Mouse (Mus musculus) embryonic facial prominence, embryonic 10.5 days (tissue): ENCODE results near the gene Cfl2. TPM values are rescaled to one million over a fixed set of nuclear protein-coding genes. Genes with fewer than 3 reads are reported as not detected.
"Not testable (repeated sequence)": the region's sequence is repeated elsewhere in the genome, so short reads cannot be mapped to it uniquely, and the experiment has no call there.

Experiments
- DNase-seq: peaks from one replicate; pipeline ENCODE4 v3.0.0-alpha.2; 2017; ENCODE audit warnings: low spot score
- H3K27ac ChIP-seq: fragments of 300-500 bp; sonication (generic); replicated peaks from 2 replicates; pipeline ENCODE4 v1.5.1; 2016; ENCODE audit warnings: mild to moderate bottlenecking
- H3K27me3 ChIP-seq: fragments of 300-500 bp; sonication (generic); replicated peaks from 2 replicates; pipeline ENCODE4 v1.6.1; 2016; ENCODE audit warnings: low read depth, mild to moderate bottlenecking; ENCODE audit not compliant: poor library complexity, severe bottlenecking
- H3K36me3 ChIP-seq: fragments of 300-500 bp; sonication (generic); replicated peaks from 2 replicates; pipeline ENCODE4 v1.6.1; 2016; ENCODE audit warnings: mild to moderate bottlenecking, moderate library complexity
- H3K4me1 ChIP-seq: fragments of 300-500 bp; sonication (generic); 2 replicates; pipeline ENCODE4 v1.6.1; 2016
- H3K4me3 ChIP-seq: fragments of 300-500 bp; sonication (generic); 2 replicates; pipeline ENCODE4 v1.5.1; 2016; ENCODE audit warnings: mild to moderate bottlenecking, moderate library complexity
- H3K9me3 ChIP-seq: fragments of 300-500 bp; sonication (generic); 2 replicates; pipeline ENCODE4 v1.6.1; 2016; ENCODE audit warnings: mild to moderate bottlenecking
- WGBS: fragments of 180-500 bp; shearing (Covaris S2); methylation state at CpG from one replicate; pipeline ENCODE4 v1.1.7; 2016; 5-methylcytosine and 5-hydroxymethylcytosine counted together
- polyA plus RNA-seq: library from polyadenylated mRNA; unstranded; fragments of >200 nt; fragmentation: Nextera tagmentation; extraction: Ambion mirVana; gene quantifications from 2 replicates; pipeline ENCODE4 v1.2.1, GENCODE M21; 2016

Gene Cfl2
- polyA plus RNA-seq = 159 and 165 TPM in 2 replicates

DNA sequence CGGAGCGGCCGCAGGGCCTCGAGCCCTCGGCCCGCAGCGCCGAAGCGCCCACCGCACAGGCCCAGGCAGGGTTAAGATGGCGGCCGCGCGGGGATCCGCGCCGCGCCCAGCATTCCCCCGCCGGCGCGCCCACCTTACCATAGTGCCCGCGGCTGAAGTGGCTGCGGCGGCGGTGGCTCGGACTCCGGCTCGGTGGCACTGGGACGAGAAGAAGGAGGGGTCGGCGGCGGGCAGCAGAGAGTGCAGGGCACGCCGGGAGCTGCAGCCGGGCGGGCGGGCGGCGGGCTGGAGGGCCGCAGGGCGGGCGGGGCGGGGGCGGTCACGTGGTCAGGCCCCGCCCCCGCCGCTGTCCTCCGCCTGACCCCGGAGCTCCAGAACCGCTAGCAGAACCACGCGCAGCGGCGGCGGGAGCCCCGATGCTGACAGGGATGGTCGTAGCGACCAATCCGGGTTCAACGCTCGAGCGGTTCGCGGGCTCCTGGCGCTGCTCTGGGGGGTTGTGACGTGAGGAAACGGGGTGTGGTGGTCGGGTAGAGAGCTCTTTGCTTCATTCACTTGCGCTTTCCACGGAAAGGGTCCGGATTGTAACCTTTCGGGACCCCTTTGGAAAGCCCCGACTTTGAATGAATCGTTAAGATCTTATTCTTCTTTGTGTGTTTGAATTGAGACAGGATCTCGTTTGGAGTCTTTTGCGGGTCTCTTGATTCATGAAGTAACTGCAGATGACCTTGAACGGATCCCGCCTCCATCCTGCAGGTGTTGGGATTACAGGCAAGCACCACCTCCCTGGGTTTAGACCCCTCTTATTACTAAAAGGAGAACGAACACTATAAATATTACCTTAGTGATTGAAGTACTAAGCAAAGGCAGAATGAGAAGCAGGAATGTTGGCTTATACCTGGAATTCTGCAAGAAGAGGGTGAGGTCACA lies at the start of gene Cfl2:
Cfl2 (minus strand) TSS at position 272 of the 930 bp plus-strand sequence.
- peak within 1 kb of the TSS; percentile 99 for H3K27ac ChIP-seq
- DNase-seq = peak; percentile 91
- H3K27me3 ChIP-seq = no peaks in the 10 kb centered on the region
- H3K36me3 ChIP-seq = peaks cover 32% of the 10 kb centered on the region
- WGBS = under 1% methylated on average over 80 of the region's 82 CpGs
- H3K4me1 ChIP-seq = peaks cover 19% of the 10 kb centered on the region
- H3K9me3 ChIP-seq = no peaks in the 10 kb centered on the region
- H3K4me3 ChIP-seq = peak within 1 kb of the TSS; percentile 96

DNA sequence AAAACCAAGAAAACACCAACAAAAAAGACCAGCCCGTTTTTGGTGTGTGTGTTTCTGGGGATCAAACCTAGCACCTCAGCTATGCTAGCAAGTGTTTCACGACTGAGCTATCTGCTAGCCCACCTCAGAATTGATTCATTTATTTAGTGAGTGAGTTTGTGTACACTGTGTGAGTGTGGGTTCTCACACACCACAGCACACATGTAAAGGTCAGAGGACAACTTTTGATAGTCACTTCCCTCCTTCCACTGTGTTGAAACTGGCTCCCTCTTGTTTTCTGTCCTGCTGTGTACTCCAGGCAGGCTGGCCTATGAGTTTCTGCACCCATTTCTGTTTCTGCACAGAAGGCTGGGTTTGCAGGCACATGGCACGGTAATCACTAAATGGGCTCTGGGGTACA lies 47.7 kb upstream of the Cfl2 start:
- H3K36me3 ChIP-seq = peaks cover 97% of the 10 kb centered on the region
- H3K4me1 ChIP-seq = no peaks in the 10 kb centered on the region
- H3K27ac ChIP-seq = no peak overlapping the region
- H3K27me3 ChIP-seq = no peaks in the 10 kb centered on the region
- WGBS = 86% methylated on average over 3 of the region's 3 CpGs
- H3K4me3 ChIP-seq = no peak overlapping the region
- H3K9me3 ChIP-seq = no peaks in the 10 kb centered on the region
- no peak for DNase-seq

GRCm38 (mm10) chr12:54892559-54892958 lies 29.9 kb upstream of the Cfl2 start:
- H3K4me3 ChIP-seq, H3K4me1 ChIP-seq, H3K27ac ChIP-seq, DNase-seq, H3K9me3 ChIP-seq, H3K27me3 ChIP-seq: not testable (repeated sequence)
- WGBS = 74% methylated on average over 2 of the region's 2 CpGs
- H3K36me3 ChIP-seq = peaks cover 50% of the 10 kb centered on the region

DNA sequence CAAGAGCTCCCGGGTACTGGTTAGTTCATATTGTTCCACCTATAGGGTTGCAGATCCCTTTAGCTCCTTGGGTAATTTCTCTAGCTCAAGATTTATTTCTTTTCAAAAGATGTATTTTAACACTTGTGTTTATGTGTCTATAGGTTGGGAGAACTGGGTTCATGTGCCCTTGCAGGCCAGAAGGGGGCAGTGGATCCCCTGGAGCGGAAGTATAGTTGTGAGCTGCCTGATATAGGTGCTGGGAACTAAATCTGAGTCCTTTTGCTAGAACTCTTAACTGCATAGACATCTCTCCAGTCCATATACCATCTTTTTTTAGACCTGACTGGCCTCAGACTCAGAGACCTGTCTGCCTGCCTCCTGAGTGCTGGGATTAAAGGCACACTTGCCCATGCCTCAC lies 27.7 kb upstream of the Cfl2 start:
- no peak for DNase-seq
- 98% methylated on average over 2 of the region's 2 CpGs for WGBS
- Histone ChIP-seq H3K27ac (no peak overlapping the region), H3K4me3 (no peak overlapping the region), H3K36me3 (peaks cover 31% of the 10 kb centered on the region), H3K4me1 (no peaks in the 10 kb centered on the region), H3K9me3 (no peaks in the 10 kb centered on the region), H3K27me3 (no peaks in the 10 kb centered on the region)

DNA sequence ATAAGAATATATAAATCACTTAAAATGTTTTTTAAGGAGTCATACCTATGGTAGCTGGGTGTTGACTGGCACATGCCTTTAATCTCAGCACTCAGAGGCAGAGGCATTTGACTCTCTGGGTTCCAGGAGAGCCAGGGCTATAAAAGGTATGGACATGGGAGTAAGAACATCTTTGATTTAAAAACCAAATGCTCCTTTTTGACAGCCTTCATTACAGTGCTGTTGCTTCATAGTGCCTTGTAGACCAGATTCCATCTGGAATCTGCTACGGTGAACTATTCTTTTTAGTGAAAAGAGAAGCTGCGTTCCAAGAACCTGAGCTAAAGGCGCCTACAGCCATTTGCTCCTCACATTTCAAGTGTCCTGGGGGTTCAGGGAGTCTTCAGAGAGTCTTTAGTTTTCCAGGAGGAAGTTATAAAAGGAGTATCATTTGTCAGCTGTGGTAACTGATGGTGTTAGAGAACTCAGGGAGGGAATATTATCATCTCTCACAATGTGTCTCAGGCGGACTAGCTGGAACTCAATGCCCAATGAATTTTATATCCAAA lies 25.0 kb upstream of the Cfl2 start:
- Histone ChIP-seq H3K27me3 (no peaks in the 10 kb centered on the region), H3K27ac (no peak overlapping the region), H3K4me1 (no peaks in the 10 kb centered on the region), H3K9me3 (no peaks in the 10 kb centered on the region), H3K4me3 (no peak overlapping the region), H3K36me3 (peaks cover 15% of the 10 kb centered on the region)
- DNase-seq = no peak
- WGBS = 84% methylated on average over 4 of the region's 4 CpGs

DNA sequence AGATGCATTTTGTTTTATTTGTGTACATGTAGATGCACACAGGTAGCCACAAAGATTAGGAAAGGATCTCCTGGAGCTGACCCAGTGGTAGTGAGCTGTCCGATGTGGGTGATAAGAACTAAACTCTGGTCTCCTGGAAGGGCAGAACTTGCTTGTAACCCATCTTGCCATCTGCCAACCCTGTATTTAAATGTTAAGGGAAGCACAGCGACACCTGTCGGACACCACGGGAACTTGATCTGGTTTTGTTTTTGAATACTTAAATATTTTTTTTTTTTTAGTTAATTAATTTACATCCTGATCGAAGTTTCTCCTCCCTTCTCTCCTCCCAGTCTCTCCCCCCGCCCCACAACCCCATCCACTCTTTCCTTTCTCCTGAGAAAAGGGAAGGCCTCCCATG lies 17.0 kb upstream of the Cfl2 start:
- 15% methylated on average over 6 of the region's 6 CpGs for WGBS
- peaks cover 4% of the 10 kb centered on the region; the same call in 1 of the 2 replicates for H3K4me1 ChIP-seq
- peak; percentile 64 for DNase-seq
- H3K4me3 ChIP-seq = no peak overlapping the region
- no peaks in the 10 kb centered on the region for H3K27me3 ChIP-seq
- H3K36me3 ChIP-seq = no peaks in the 10 kb centered on the region
- H3K27ac ChIP-seq = no peak overlapping the region
- no peaks in the 10 kb centered on the region for H3K9me3 ChIP-seq

GRCm38 (mm10) chr12:54879211-54879610 lies 16.5 kb upstream of the Cfl2 start:
- Histone ChIP-seq H3K27me3 (no peaks in the 10 kb centered on the region), H3K36me3 (no peaks in the 10 kb centered on the region), H3K9me3 (no peaks in the 10 kb centered on the region), H3K27ac (no peak overlapping the region), H3K4me3 (no peak overlapping the region), H3K4me1 (peaks cover 5% of the 10 kb centered on the region; the same call in 1 of the 2 replicates)
- 78% methylated on average over 5 of the region's 5 CpGs for WGBS
- DNase-seq = no peak

DNA sequence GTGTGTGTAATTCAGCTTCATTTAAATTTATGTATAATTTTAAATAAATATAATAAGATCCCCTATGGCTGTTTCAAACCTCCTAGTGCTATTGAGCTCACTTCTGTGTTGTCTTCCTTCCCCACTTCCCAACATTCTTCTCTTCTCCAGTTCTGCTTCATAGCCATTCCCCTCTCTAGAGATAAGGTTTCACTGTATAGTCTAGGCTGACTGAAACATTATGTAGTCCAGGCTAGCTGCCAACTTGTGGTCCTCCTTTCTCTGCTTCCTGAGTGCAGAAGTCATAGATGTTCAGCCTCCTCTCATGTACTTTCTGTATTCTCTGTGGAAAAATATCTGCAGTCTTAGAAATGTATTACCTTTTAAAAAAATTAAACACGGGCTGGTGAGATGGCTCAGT lies 15.2 kb upstream of the Cfl2 start:
- no peak for DNase-seq
- no peaks in the 10 kb centered on the region for H3K36me3 ChIP-seq
- no peaks in the 10 kb centered on the region for H3K9me3 ChIP-seq
- peaks cover 5% of the 10 kb centered on the region; the same call in 1 of the 2 replicates for H3K4me1 ChIP-seq
- no peaks in the 10 kb centered on the region for H3K27me3 ChIP-seq
- 93% methylated on average over 1 of the region's 1 CpGs for WGBS
- no peak overlapping the region for H3K4me3 ChIP-seq
- no peak overlapping the region for H3K27ac ChIP-seq

DNA sequence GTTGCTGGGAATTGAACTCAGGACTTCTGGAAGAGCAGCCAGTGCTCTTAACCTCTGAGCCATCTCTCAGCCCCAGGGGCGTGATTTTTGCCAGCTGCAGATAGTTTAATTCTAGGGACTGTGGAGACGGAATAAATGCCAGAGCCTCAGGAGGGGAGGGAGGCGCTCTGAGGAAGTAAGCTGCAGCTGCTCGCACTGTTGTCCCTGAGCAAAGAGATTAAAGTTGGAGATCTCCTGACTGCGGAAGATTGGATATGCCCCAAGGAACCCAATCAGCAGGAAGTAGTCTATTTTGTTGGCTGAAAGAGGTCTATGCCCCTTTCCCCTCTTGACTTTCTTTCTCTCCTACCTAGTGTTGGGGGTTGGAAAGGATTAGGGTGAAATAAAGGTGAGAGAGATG lies 14.2 kb upstream of the Cfl2 start:
- DNase-seq = no peak
- H3K36me3 ChIP-seq = no peaks in the 10 kb centered on the region
- H3K9me3 ChIP-seq = no peaks in the 10 kb centered on the region
- H3K4me3 ChIP-seq = no peak overlapping the region
- no peaks in the 10 kb centered on the region for H3K27me3 ChIP-seq
- 27% methylated on average over 5 of the region's 5 CpGs for WGBS
- H3K27ac ChIP-seq = no peak overlapping the region
- H3K4me1 ChIP-seq = peaks cover 5% of the 10 kb centered on the region; the same call in 1 of the 2 replicates

- peak; percentile 24 for DNase-seq
- WGBS = 73% methylated on average over 6 of the region's 6 CpGs
- Histone ChIP-seq H3K4me1 (peaks cover 5% of the 10 kb centered on the region; the same call in 1 of the 2 replicates), H3K27ac (no peak overlapping the region; the same call in 1 of the 2 replicates), H3K4me3 (no peak overlapping the region), H3K27me3 (no peaks in the 10 kb centered on the region), H3K9me3 (no peaks in the 10 kb centered on the region), H3K36me3 (no peaks in the 10 kb centered on the region)
These were observed 12.0 kb upstream of the Cfl2 start for GRCm38 (mm10) chr12:54874711-54875110.

DNA sequence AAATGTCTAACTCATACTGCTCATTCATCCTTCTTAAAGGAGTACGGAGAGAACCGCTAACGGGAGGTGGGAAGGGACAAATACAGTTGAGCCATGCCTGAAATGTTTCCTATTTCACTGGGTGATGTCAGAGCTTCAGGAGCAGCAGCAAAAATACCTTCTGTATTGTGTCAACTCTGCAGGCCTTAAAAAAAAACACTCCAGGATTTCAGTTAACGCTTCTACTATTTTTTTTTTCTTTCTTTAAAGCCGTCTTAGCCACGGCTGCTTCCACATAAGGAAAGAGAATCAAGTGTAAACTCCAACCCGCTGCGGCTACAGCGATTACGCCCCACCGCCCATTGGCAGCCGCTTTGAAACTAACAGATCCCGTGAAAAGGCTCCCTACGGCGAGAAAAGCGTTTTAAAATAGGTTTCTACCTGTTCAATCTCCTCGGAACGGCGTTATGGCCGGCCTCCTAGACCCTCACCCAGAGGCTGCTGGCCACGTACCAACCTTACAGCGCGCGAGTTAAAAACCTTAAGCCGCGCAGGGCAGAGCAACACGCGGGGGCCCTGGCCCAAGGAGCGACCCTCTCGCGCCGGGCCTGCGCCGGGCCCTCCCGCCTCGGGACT lies 579 bp downstream of the Cfl2 start:
- WGBS = under 1% methylated on average over 36 of the region's 36 CpGs
- peak overlapping the region; percentile 96 for H3K4me3 ChIP-seq
- peaks cover 39% of the 10 kb centered on the region for H3K36me3 ChIP-seq
- H3K4me1 ChIP-seq = peaks cover 19% of the 10 kb centered on the region
- peak; percentile 26 for DNase-seq
- H3K27ac ChIP-seq = peak overlapping the region; percentile 99
- no peaks in the 10 kb centered on the region for H3K9me3 ChIP-seq
- no peaks in the 10 kb centered on the region for H3K27me3 ChIP-seq

GRCm38 (mm10) chr12:54859531-54859930 lies 3.1 kb downstream of the Cfl2 start:
- H3K4me3 ChIP-seq = no peak overlapping the region
- H3K27ac ChIP-seq = no peak overlapping the region
- no peak for DNase-seq
- peaks cover 19% of the 10 kb centered on the region for H3K4me1 ChIP-seq
- peaks cover 62% of the 10 kb centered on the region for H3K36me3 ChIP-seq
- H3K27me3 ChIP-seq = no peaks in the 10 kb centered on the region
- no peaks in the 10 kb centered on the region for H3K9me3 ChIP-seq
- WGBS = 88% methylated on average over 6 of the region's 6 CpGs
